Mouse (Mus musculus): Measurements from ENCODE around the gene Stum. TPM values are rescaled to one million over a fixed set of nuclear protein-coding genes. Genes with fewer than 3 reads are reported as not detected.

Gene Stum
- polyA plus RNA-seq (2012; rRNA removed), result 14.8 and 15.0 TPM in 2 replicates

DNA sequence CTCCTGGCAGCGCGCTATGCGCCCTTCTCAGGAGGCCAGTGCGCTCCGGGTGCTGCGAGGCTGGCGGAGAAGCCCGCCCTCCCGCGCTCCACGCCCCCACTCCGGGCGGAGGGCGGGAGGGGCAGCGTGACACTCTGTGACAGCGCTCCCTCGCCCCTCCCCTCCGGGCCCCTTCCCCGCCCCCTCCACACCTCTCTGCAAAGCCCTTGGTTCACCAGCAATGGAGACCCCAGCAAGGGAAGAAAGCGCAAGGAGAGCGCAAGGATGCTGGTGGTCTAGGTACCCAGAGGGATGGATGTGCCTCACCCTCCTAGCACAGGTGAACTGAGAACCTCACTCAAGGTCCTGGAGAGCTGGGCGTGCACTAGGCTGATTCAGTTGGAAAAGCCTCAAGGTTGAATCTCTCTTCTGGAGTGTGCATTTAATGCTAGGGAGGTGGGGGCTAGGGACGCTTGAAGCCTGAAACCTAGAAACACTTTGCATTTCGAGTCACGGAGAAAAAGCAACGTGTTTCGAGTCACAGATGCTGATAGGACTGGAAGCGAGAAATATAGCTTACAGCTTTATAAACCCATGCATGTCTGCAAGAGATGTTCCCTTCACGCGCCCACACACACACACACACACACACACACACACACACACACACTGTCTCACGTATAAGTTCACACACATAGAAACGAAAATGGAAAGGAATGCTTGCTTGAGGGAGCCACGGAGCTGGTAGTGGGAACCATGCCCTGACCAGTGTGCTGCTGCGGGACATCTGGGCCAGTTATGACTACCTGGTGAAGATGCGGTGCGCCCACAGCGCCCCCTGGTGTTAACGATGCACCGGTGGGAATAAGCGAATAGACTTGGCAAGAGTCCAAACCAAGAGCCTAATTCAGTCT is at the start of gene Stum:
Gene Stum (minus strand): TSS at position 106 of the 893 bp plus-strand sequence.
- Histone ChIP-seq H3K4me1 (ENCODE audit: control insufficient read depth, insufficient read depth, insufficient read length, low read length) (no peaks in the 10 kb centered on the region; the same call in 1 of the 2 replicates), H3K27ac (ENCODE audit: insufficient read depth, low read depth, low read length) (no peak within 1 kb of the TSS), H3K4me3 (ENCODE audit: low read depth, low read length) (peak within 1 kb of the TSS; percentile 50), H3K36me3 (ENCODE audit: control insufficient read depth, insufficient read depth, low read length) (no peaks in the 10 kb centered on the region), H3K27me3 (ENCODE audit: control insufficient read depth, insufficient read depth, low read length) (peaks cover 14% of the 10 kb centered on the region)
- WGBS, result 5% methylated on average over 38 of the region's 40 CpGs
- peak; percentile 92; the same call in 1 of the 2 replicates for TF ChIP-seq CTCF (IDR thresholded peaks at IDR 0.05; ENCODE audit: extremely low read depth, insufficient read length, insufficient replicate concordance, low read depth, low read length)
- TF ChIP-seq POLR2A (IDR thresholded peaks at IDR 0.05; ENCODE audit: low read depth, low read length), result no peak

GRCm38 (mm10) chr1:180532671-180533070 is 49.4 kb upstream of the Stum start:
- WGBS, result 95% methylated on average over 11 of the region's 11 CpGs
- Histone ChIP-seq H3K36me3 (ENCODE audit: control insufficient read depth, insufficient read depth, low read length) (no peaks in the 10 kb centered on the region), H3K4me3 (ENCODE audit: low read depth, low read length) (no peak overlapping the region), H3K4me1 (ENCODE audit: control insufficient read depth, insufficient read depth, insufficient read length, low read length) (no peaks in the 10 kb centered on the region), H3K27me3 (ENCODE audit: control insufficient read depth, insufficient read depth, low read length) (no peaks in the 10 kb centered on the region), H3K27ac (ENCODE audit: insufficient read depth, low read depth, low read length) (no peak overlapping the region)
- TF ChIP-seq CTCF (IDR thresholded peaks at IDR 0.05; ENCODE audit: extremely low read depth, insufficient read length, insufficient replicate concordance, low read depth, low read length), result no peak
- no peak for TF ChIP-seq POLR2A (IDR thresholded peaks at IDR 0.05; ENCODE audit: low read depth, low read length)

DNA sequence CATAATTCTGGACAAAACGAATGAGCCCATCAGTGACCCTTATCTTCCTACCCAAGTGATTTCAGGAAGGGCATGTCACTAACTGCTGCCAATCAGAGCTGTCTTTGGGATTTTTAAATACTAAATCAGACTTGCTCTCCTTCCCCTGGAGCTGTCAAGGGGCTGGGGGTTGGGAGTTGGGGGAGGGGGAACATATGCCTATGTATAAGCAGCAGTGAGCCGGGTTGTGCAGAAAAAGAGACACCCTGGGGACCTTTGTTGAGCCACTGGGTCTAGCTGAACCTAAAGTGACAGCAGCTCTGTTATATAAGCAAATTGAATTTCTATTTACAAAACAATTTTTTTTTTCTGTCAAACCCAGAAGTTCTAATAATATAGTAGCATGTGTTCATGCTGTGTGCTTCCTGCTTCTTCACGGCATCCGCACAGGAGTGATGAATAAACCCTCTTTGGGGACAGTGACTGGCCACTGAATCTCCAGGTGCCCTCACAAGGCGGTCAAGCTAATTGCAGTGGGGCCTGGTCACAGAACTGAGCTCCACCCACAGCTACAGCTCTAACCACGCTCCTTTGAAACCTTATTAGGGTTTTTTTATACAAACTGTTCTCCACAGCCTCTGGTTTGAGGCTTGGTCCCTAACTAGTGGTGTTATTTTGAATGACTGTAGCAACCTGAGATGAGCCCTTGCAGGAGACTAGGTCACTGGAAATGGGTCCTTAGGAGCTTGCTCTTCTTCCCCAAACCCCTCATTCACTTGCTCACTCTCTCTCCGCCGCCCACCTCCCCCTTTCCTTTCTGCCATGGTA is 47.4 kb upstream of the Stum start:
- TF ChIP-seq POLR2A (IDR thresholded peaks at IDR 0.05; ENCODE audit: low read depth, low read length) (no peak), CTCF (IDR thresholded peaks at IDR 0.05; ENCODE audit: extremely low read depth, insufficient read length, insufficient replicate concordance, low read depth, low read length) (no peak)
- Histone ChIP-seq H3K27ac (ENCODE audit: insufficient read depth, low read depth, low read length) (no peak overlapping the region), H3K36me3 (ENCODE audit: control insufficient read depth, insufficient read depth, low read length) (no peaks in the 10 kb centered on the region), H3K27me3 (ENCODE audit: control insufficient read depth, insufficient read depth, low read length) (no peaks in the 10 kb centered on the region), H3K4me3 (ENCODE audit: low read depth, low read length) (no peak overlapping the region), H3K4me1 (ENCODE audit: control insufficient read depth, insufficient read depth, insufficient read length, low read length) (no peaks in the 10 kb centered on the region)
- 67% methylated on average over 8 of the region's 8 CpGs for WGBS

GRCm38 (mm10) chr1:180529847-180530246 is 46.5 kb upstream of the Stum start:
- WGBS, result 94% methylated on average over 7 of the region's 7 CpGs
- TF ChIP-seq CTCF (IDR thresholded peaks at IDR 0.05; ENCODE audit: extremely low read depth, insufficient read length, insufficient replicate concordance, low read depth, low read length) (no peak), POLR2A (IDR thresholded peaks at IDR 0.05; ENCODE audit: low read depth, low read length) (no peak)
- H3K4me1 ChIP-seq (ENCODE audit: control insufficient read depth, insufficient read depth, insufficient read length, low read length), result no peaks in the 10 kb centered on the region
- H3K27me3 ChIP-seq (ENCODE audit: control insufficient read depth, insufficient read depth, low read length), result no peaks in the 10 kb centered on the region
- no peak overlapping the region for H3K4me3 ChIP-seq (ENCODE audit: low read depth, low read length)
- H3K27ac ChIP-seq (ENCODE audit: insufficient read depth, low read depth, low read length), result no peak overlapping the region
- H3K36me3 ChIP-seq (ENCODE audit: control insufficient read depth, insufficient read depth, low read length), result no peaks in the 10 kb centered on the region

GRCm38 (mm10) chr1:180525301-180525700 is 42.0 kb upstream of the Stum start:
- Histone ChIP-seq H3K27me3 (ENCODE audit: control insufficient read depth, insufficient read depth, low read length) (no peaks in the 10 kb centered on the region), H3K36me3 (ENCODE audit: control insufficient read depth, insufficient read depth, low read length) (no peaks in the 10 kb centered on the region), H3K4me1 (ENCODE audit: control insufficient read depth, insufficient read depth, insufficient read length, low read length) (no peaks in the 10 kb centered on the region), H3K27ac (ENCODE audit: insufficient read depth, low read depth, low read length) (no peak overlapping the region), H3K4me3 (ENCODE audit: low read depth, low read length) (no peak overlapping the region)
- WGBS, result 77% methylated on average over 1 of the region's 1 CpGs
- no peak for TF ChIP-seq CTCF (IDR thresholded peaks at IDR 0.05; ENCODE audit: extremely low read depth, insufficient read length, insufficient replicate concordance, low read depth, low read length)
- no peak for TF ChIP-seq POLR2A (IDR thresholded peaks at IDR 0.05; ENCODE audit: low read depth, low read length)

DNA sequence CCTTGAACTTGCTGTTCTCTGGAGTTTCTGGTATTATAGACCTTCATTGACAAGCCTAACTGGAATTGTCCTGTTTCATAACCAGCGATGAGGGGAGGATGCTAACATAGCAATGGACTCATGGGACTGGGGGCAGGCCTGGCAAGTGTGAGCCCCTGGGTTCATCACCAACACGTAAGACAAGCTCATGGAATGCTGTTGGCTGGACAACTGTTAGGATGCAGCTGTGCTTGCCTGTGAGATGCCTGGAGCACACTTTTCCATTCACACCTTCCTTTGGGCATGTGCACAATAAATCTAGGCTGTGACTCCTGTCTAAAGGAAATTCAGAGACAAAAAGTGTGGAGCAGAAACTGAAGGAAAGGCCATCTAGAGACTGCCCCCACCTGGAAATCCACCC is 40.0 kb upstream of the Stum start:
- TF ChIP-seq CTCF (IDR thresholded peaks at IDR 0.05; ENCODE audit: extremely low read depth, insufficient read length, insufficient replicate concordance, low read depth, low read length), result no peak
- TF ChIP-seq POLR2A (IDR thresholded peaks at IDR 0.05; ENCODE audit: low read depth, low read length), result no peak
- Histone ChIP-seq H3K36me3 (ENCODE audit: control insufficient read depth, insufficient read depth, low read length) (no peaks in the 10 kb centered on the region), H3K4me1 (ENCODE audit: control insufficient read depth, insufficient read depth, insufficient read length, low read length) (no peaks in the 10 kb centered on the region), H3K27me3 (ENCODE audit: control insufficient read depth, insufficient read depth, low read length) (no peaks in the 10 kb centered on the region), H3K27ac (ENCODE audit: insufficient read depth, low read depth, low read length) (no peak overlapping the region), H3K4me3 (ENCODE audit: low read depth, low read length) (no peak overlapping the region)
- WGBS, result 88% methylated on average over 2 of the region's 2 CpGs

- no peaks in the 10 kb centered on the region for H3K36me3 ChIP-seq (ENCODE audit: control insufficient read depth, insufficient read depth, low read length)
- WGBS, result 70% methylated on average over 7 of the region's 7 CpGs
- H3K4me3 ChIP-seq (ENCODE audit: low read depth, low read length), result no peak overlapping the region
- H3K27ac ChIP-seq (ENCODE audit: insufficient read depth, low read depth, low read length), result no peak overlapping the region
- H3K27me3 ChIP-seq (ENCODE audit: control insufficient read depth, insufficient read depth, low read length), result no peaks in the 10 kb centered on the region
- TF ChIP-seq POLR2A (IDR thresholded peaks at IDR 0.05; ENCODE audit: low read depth, low read length) (no peak), CTCF (IDR thresholded peaks at IDR 0.05; ENCODE audit: extremely low read depth, insufficient read length, insufficient replicate concordance, low read depth, low read length) (no peak)
- H3K4me1 ChIP-seq (ENCODE audit: control insufficient read depth, insufficient read depth, insufficient read length, low read length), result no peaks in the 10 kb centered on the region
Observed at GRCm38 (mm10) chr1:180520190-180520589, 36.9 kb upstream of the Stum start.

Measured in small intestine, adult 2 months (tissue).